Mouse (Mus musculus): ENCODE results near the gene Prc1. TPM values are rescaled to one million over a fixed set of nuclear protein-coding genes. Genes with fewer than 3 reads are reported as not detected.

The Prc1 gene
- total RNA-seq, 1 experiment: 91.0 TPM

DNA sequence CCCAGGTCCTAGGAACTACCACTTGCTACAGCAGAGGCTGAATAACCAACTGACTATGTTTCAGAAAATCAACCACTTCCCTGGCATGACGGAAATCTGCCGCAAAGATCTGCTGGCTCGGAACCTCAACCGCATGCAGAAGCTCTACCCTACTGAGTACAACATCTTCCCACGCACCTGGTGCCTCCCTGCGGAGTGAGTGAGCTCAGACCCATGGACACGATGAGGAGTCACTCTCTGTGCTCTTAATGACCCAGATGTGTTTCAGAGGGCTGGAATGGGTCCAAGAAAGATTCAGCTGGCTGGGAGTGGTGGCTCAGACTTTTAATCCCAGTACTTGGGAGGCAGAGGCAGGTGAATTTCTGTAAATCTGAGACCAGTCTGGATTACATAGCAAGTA lies 41.8 kb upstream of the Prc1 start:
- Histone ChIP-seq H3K27ac (ENCODE audit: insufficient read depth, low read depth, low read length, poor library complexity, severe bottlenecking) (no peak overlapping the region), H3K9me3 (ENCODE audit: control insufficient read depth, insufficient read depth, low read depth, low read length) (no peaks in the 10 kb centered on the region)

DNA sequence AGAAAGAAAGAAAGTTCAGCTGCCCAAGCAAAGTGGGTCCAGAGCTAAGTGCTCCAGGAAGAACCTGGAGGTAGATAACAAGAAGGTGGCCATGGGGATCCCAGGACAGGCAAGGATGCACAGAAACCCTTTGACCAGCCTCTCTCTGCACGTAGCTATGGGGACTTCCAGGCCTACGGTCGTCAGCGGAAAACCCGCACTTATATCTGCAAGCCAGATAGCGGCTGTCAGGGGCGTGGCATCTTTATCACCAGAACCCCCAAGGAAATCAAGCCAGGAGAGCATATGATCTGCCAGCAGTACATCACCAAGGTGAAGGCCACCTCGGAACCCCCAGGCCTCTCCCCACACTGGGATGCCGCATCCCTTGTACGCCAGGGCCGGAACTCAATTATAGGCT lies 41.4 kb upstream of the Prc1 start:
- Histone ChIP-seq H3K9me3 (ENCODE audit: control insufficient read depth, insufficient read depth, low read depth, low read length) (no peaks in the 10 kb centered on the region), H3K27ac (ENCODE audit: insufficient read depth, low read depth, low read length, poor library complexity, severe bottlenecking) (no peak overlapping the region), H3K36me3 (ENCODE audit: control insufficient read depth, insufficient read depth, low read length, poor library complexity, severe bottlenecking) (no peaks in the 10 kb centered on the region), H3K9ac (ENCODE audit: insufficient read depth, low read depth, low read length, poor library complexity, severe bottlenecking) (no peak overlapping the region), H3K4me1 (ENCODE audit: control insufficient read depth in 2 of 2, insufficient read depth in 2 of 2, low read length in 2 of 2, poor library complexity in 1 of 2) (peaks cover 2 to 12% of the 10 kb centered on the region in 2 experiments; a peak in 2 of 4 replicates), H3K4me3 (ENCODE audit: insufficient read depth in 1 of 2, low read depth in 1 of 2, low read length in 2 of 2, poor library complexity in 1 of 2, severe bottlenecking in 1 of 2) (no peak overlapping the region)
- TF ChIP-seq MAFK (IDR thresholded peaks at IDR 0.05; ENCODE audit: insufficient read depth, low read depth, low read length) (no peak), CHD2 (IDR thresholded peaks at IDR 0.05; ENCODE audit: low read depth, low read length) (no peak), ZNF384 (IDR thresholded peaks at IDR 0.05; ENCODE audit: low read depth, low read length) (no peak), ZC3H11A (IDR thresholded peaks at IDR 0.05; ENCODE audit: borderline replicate concordance, low read depth, low read length) (no peak), HCFC1 (IDR thresholded peaks at IDR 0.05; ENCODE audit: borderline replicate concordance, insufficient read depth, low read length) (no peak)
- no peak for DNase-seq (ENCODE audit: low read depth, low spot score)
- in situ Hi-C loops (cut with MboI; ENCODE audit: low sequenced_read_pairs in 2 of 2, unreplicated experiment in 2 of 2): no loop called here

More for the DNA sequence above, 41.8 kb upstream of the Prc1 start:
- Histone ChIP-seq H3K9ac (ENCODE audit: insufficient read depth, low read depth, low read length, poor library complexity, severe bottlenecking) (no peak overlapping the region), H3K36me3 (ENCODE audit: control insufficient read depth, insufficient read depth, low read length, poor library complexity, severe bottlenecking) (no peaks in the 10 kb centered on the region), H3K4me3 (ENCODE audit: insufficient read depth in 1 of 2, low read depth in 1 of 2, low read length in 2 of 2, poor library complexity in 1 of 2, severe bottlenecking in 1 of 2) (no peak overlapping the region), H3K4me1 (ENCODE audit: control insufficient read depth in 2 of 2, insufficient read depth in 2 of 2, low read length in 2 of 2, poor library complexity in 1 of 2) (peaks cover 2 to 12% of the 10 kb centered on the region in 2 experiments; a peak in 2 of 4 replicates)
- in situ Hi-C loops (cut with MboI; ENCODE audit: low sequenced_read_pairs in 2 of 2, unreplicated experiment in 2 of 2): no loop called here
- TF ChIP-seq ZC3H11A (IDR thresholded peaks at IDR 0.05; ENCODE audit: borderline replicate concordance, low read depth, low read length) (no peak), ZNF384 (IDR thresholded peaks at IDR 0.05; ENCODE audit: low read depth, low read length) (no peak), HCFC1 (IDR thresholded peaks at IDR 0.05; ENCODE audit: borderline replicate concordance, insufficient read depth, low read length) (no peak)
- DNase-seq (ENCODE audit: low read depth, low spot score): no peak

DNA sequence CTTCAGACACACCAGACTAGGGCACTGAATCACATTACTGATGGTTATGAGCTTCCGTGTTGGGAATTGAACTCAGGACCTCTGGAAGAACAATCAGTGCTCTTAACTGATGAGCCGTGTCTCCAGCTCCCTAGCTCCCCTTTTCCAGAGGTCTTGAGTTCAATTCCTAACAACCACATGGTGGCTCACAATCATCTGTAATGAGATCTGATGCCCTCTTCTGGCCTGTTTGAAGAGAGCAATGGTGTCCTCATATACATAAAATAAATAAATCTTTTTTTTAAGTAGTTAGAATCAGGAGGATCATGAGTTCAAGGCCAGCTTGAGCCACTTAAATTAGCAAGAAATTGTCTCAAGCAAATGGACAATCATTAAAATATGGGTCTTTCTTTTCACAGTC lies 38.3 kb upstream of the Prc1 start:
- no peaks in the 10 kb centered on the region for H3K36me3 ChIP-seq (ENCODE audit: control insufficient read depth, insufficient read depth, low read length, poor library complexity, severe bottlenecking)
- H3K4me3 ChIP-seq (ENCODE audit: insufficient read depth in 1 of 2, low read depth in 1 of 2, low read length in 2 of 2, poor library complexity in 1 of 2, severe bottlenecking in 1 of 2): no peak overlapping the region
- TF ChIP-seq MAFK (IDR thresholded peaks at IDR 0.05; ENCODE audit: insufficient read depth, low read depth, low read length): no peak
- TF ChIP-seq ZC3H11A (IDR thresholded peaks at IDR 0.05; ENCODE audit: borderline replicate concordance, low read depth, low read length): no peak
- TF ChIP-seq CHD2 (IDR thresholded peaks at IDR 0.05; ENCODE audit: low read depth, low read length): no peak
- no peak for TF ChIP-seq ZNF384 (IDR thresholded peaks at IDR 0.05; ENCODE audit: low read depth, low read length)
- TF ChIP-seq HCFC1 (IDR thresholded peaks at IDR 0.05; ENCODE audit: borderline replicate concordance, insufficient read depth, low read length): no peak
- H3K4me1 ChIP-seq (ENCODE audit: control insufficient read depth in 2 of 2, insufficient read depth in 2 of 2, low read length in 2 of 2, poor library complexity in 1 of 2): peaks cover 2 to 3% of the 10 kb centered on the region in 2 experiments; a peak in 1 of 4 replicates
- DNase-seq (ENCODE audit: low read depth, low spot score): no peak
- no peaks in the 10 kb centered on the region for H3K9me3 ChIP-seq (ENCODE audit: control insufficient read depth, insufficient read depth, low read depth, low read length)
- no peak overlapping the region for H3K27ac ChIP-seq (ENCODE audit: insufficient read depth, low read depth, low read length, poor library complexity, severe bottlenecking)
- H3K9ac ChIP-seq (ENCODE audit: insufficient read depth, low read depth, low read length, poor library complexity, severe bottlenecking): no peak overlapping the region
- in situ Hi-C loops (cut with MboI; ENCODE audit: low sequenced_read_pairs in 2 of 2, unreplicated experiment in 2 of 2): no loop called here

DNA sequence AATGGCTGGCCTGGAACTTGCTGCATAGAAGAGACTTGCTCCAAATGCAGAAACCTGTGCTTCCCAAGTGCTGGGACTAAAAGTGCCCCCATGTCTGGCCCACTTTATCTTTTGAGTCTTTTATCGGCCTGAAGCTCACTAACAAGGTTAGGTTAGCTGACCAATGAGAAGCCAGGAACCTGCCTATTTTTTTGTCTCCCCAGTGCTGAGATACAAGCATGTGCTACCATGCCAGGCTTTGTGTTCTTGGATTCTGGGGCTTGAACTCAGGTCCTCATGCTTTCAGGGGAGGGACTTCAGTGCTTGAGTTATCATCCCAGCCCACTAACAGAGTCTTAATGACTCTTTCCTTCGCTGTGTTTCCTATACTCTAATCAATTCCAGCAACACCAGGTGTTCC lies 36.5 kb upstream of the Prc1 start:
- Histone ChIP-seq H3K27ac (ENCODE audit: insufficient read depth, low read depth, low read length, poor library complexity, severe bottlenecking) (no peak overlapping the region), H3K9ac (ENCODE audit: insufficient read depth, low read depth, low read length, poor library complexity, severe bottlenecking) (peak overlapping the region; percentile 17; the same call in 1 of the 2 replicates)
- in situ Hi-C loops (cut with MboI; ENCODE audit: low sequenced_read_pairs in 2 of 2, unreplicated experiment in 2 of 2): no loop called here

More for the DNA sequence above, 36.5 kb upstream of the Prc1 start:
- H3K4me3 ChIP-seq (ENCODE audit: insufficient read depth in 1 of 2, low read depth in 1 of 2, low read length in 2 of 2, poor library complexity in 1 of 2, severe bottlenecking in 1 of 2): peak overlapping the region in 1 of 2 experiments; percentile 16; a peak in 1 of 4 replicates
- no peak for DNase-seq (ENCODE audit: low read depth, low spot score)
- TF ChIP-seq MAFK (IDR thresholded peaks at IDR 0.05; ENCODE audit: insufficient read depth, low read depth, low read length): no peak
- no peak for TF ChIP-seq CHD2 (IDR thresholded peaks at IDR 0.05; ENCODE audit: low read depth, low read length)
- no peak for TF ChIP-seq HCFC1 (IDR thresholded peaks at IDR 0.05; ENCODE audit: borderline replicate concordance, insufficient read depth, low read length)
- no peaks in the 10 kb centered on the region for H3K36me3 ChIP-seq (ENCODE audit: control insufficient read depth, insufficient read depth, low read length, poor library complexity, severe bottlenecking)
- no peaks in the 10 kb centered on the region for H3K9me3 ChIP-seq (ENCODE audit: control insufficient read depth, insufficient read depth, low read depth, low read length)
- H3K4me1 ChIP-seq (ENCODE audit: control insufficient read depth in 2 of 2, insufficient read depth in 2 of 2, low read length in 2 of 2, poor library complexity in 1 of 2): peaks cover 3 to 4% of the 10 kb centered on the region in 2 experiments; a peak in 2 of 4 replicates
